Mouse (Mus musculus): ENCODE results near the gene Tns1.

GRCm38 (mm10) chr1:74093447-74093846, 30.8 kb downstream of the Tns1 start:
- no peak for TF ChIP-seq CTCF (IDR thresholded peaks at IDR 0.05; ENCODE audit: control insufficient read depth, insufficient read depth, low read length)
- no peak for TF ChIP-seq POLR2A (IDR thresholded peaks at IDR 0.05; ENCODE audit: borderline replicate concordance, control insufficient read depth, low read depth, low read length)

Measured in bone marrow, adult 2 months (tissue).